Mouse (Mus musculus) olfactory bulb, adult 2 months (tissue): ENCODE results near the gene Amz2. TPM values are rescaled to one million over a fixed set of nuclear protein-coding genes. Genes with fewer than 3 reads are reported as not detected.
A peak's percentile ranks its signal among the peaks of the same experiment; 100 is the strongest.

Experiments
- H3K27ac ChIP-seq: fragments of 200-500 bp; 2 replicates; pipeline ENCODE4 v1.5.1; 2012; ENCODE audit warnings: low read depth, low read length; ENCODE audit not compliant: insufficient read depth
- H3K4me1 ChIP-seq: fragments of 200-500 bp; 2 replicates; pipeline ENCODE4 v1.6.1; 2012; ENCODE audit warnings: low read length; ENCODE audit not compliant: control insufficient read depth, insufficient read depth
- H3K4me3 ChIP-seq: fragments of 200-500 bp; 2 replicates; pipeline ENCODE4 v1.5.1; 2012; ENCODE audit warnings: mild to moderate bottlenecking, low read depth, low read length, moderate library complexity; ENCODE audit not compliant: insufficient read depth
- CTCF ChIP-seq: fragments of 200-500 bp; IDR thresholded peaks from 2 replicates; pipeline ENCODE4 v1.5.1; 2012; ENCODE audit warnings: low read depth, mild to moderate bottlenecking, low read length, moderate library complexity; ENCODE audit not compliant: insufficient read depth
- POLR2A ChIP-seq: fragments of 200-500 bp; IDR thresholded peaks from 2 replicates; pipeline ENCODE4 v1.6.1; 2012; ENCODE audit warnings: mild to moderate bottlenecking, low read depth, low read length, moderate library complexity; ENCODE audit not compliant: insufficient read depth
- WGBS: fragments of 180-500 bp; shearing (Covaris S2); methylation state at CpG from one replicate; pipeline ENCODE4 v1.1.7; 2018; 5-methylcytosine and 5-hydroxymethylcytosine counted together
- polyA plus RNA-seq: library from polyadenylated mRNA; stranded (reverse); fragments of >200 nt; gene quantifications from 2 replicates; pipeline ENCODE4 v1.2.4, GENCODE M21; 2012; ENCODE audit warnings: low replicate concordance; ENCODE audit not compliant: missing spikeins, insufficient read depth, insufficient read length

Gene Amz2
- polyA plus RNA-seq, 1 experiment = not detected

- no peak for TF ChIP-seq CTCF
- TF ChIP-seq POLR2A = no peak
- peaks cover 2% of the 10 kb centered on the region; the same call in 1 of the 2 replicates for H3K4me1 ChIP-seq
- no peak overlapping the region for H3K27ac ChIP-seq
- WGBS = 1% methylated on average over 33 of the region's 33 CpGs
- peak overlapping the region; percentile 73 for H3K4me3 ChIP-seq
Measured at GRCm38 (mm10) chr11:109472171-109472691, 46.5 kb downstream of the Amz2 start.

- TF ChIP-seq CTCF = no peak
- TF ChIP-seq POLR2A = no peak
- no peak overlapping the region for H3K27ac ChIP-seq
- 0% methylated on average over 10 of the region's 13 CpGs for WGBS
- peaks cover 2% of the 10 kb centered on the region; the same call in 1 of the 2 replicates for H3K4me1 ChIP-seq
- H3K4me3 ChIP-seq = peak overlapping the region; percentile 73
Measured at GRCm38 (mm10) chr11:109472821-109473170, 47.0 kb downstream of the Amz2 start.

- WGBS = under 1% methylated on average over 110 of the region's 111 CpGs
- TF ChIP-seq POLR2A (peak; percentile 71; the same call in 1 of the 2 replicates), CTCF (no peak)
- peaks cover 2% of the 10 kb centered on the region; the same call in 1 of the 2 replicates for H3K4me1 ChIP-seq
Measured at GRCm38 (mm10) chr11:109473171-109474085, 47.7 kb downstream of the Amz2 start, which contains the start of the genes Arsg and Slc16a6. Gene Arsg, plus strand, starts transcription at chr11:109473374. Gene Slc16a6, minus strand, starts transcription at chr11:109473598.

GRCm38 (mm10) chr11:109474086-109474742 is 48.5 kb downstream of the Amz2 start:
- 7% methylated on average over 14 of the region's 14 CpGs for WGBS
- H3K4me3 ChIP-seq = peak overlapping the region; percentile 73
- H3K4me1 ChIP-seq = peaks cover 2% of the 10 kb centered on the region; the same call in 1 of the 2 replicates
- no peak overlapping the region for H3K27ac ChIP-seq
- TF ChIP-seq POLR2A (no peak), CTCF (no peak)

More at GRCm38 (mm10) chr11:109473171-109474085, 47.7 kb downstream of the Amz2 start, which contains the start of the genes Arsg and Slc16a6:
- peak within 1 kb of the TSS; percentile 82 for H3K27ac ChIP-seq
- peak within 1 kb of the TSS; percentile 73 for H3K4me3 ChIP-seq

GRCm38 (mm10) chr11:109474836-109475235 is 49.1 kb downstream of the Amz2 start:
- no peak overlapping the region for H3K4me3 ChIP-seq
- WGBS = 80% methylated on average over 13 of the region's 13 CpGs
- H3K4me1 ChIP-seq = peaks cover 3% of the 10 kb centered on the region
- no peak overlapping the region for H3K27ac ChIP-seq
- TF ChIP-seq POLR2A (no peak), CTCF (no peak)

GRCm38 (mm10) chr11:109475717-109476116 is 50.0 kb downstream of the Amz2 start:
- Histone ChIP-seq H3K4me3 (no peak overlapping the region), H3K27ac (no peak overlapping the region), H3K4me1 (peaks cover 5% of the 10 kb centered on the region)
- WGBS = 76% methylated on average over 4 of the region's 4 CpGs
- TF ChIP-seq CTCF (no peak), POLR2A (no peak)

GRCm38 (mm10) chr11:109476241-109476640 is 50.5 kb downstream of the Amz2 start:
- TF ChIP-seq CTCF (no peak), POLR2A (no peak)
- no peak overlapping the region for H3K4me3 ChIP-seq
- H3K27ac ChIP-seq = no peak overlapping the region
- peaks cover 5% of the 10 kb centered on the region for H3K4me1 ChIP-seq
- 73% methylated on average over 2 of the region's 2 CpGs for WGBS

GRCm38 (mm10) chr11:109476653-109477052 is 50.9 kb downstream of the Amz2 start:
- no peak for TF ChIP-seq CTCF
- TF ChIP-seq POLR2A = no peak
- Histone ChIP-seq H3K27ac (no peak overlapping the region), H3K4me3 (no peak overlapping the region), H3K4me1 (peaks cover 5% of the 10 kb centered on the region)
- 71% methylated on average over 6 of the region's 6 CpGs for WGBS
